18 mouse cellular contexts compared by ENCODE assay signal in genomic region chr6:114489371-114489770, GRCm38 (mm10).
"Had no signal": no experiment of that assay in that cellular context is flagged by ENCODE, and none has a peak within 500 bp of the region (broad histone marks: within the 10 kb centered on the region; RNA-seq: fewer than 3 reads in every experiment).

No protein-coding gene starts in this region.

- H3K9me3 ChIP-seq: limb, embryonic 12.5 days; limb, embryonic 15.5 days; megakaryocyte, embryonic 14.5 days; midbrain, embryonic 10.5 days; midbrain, embryonic 13.5 days had no signal

- H3K4me3 ChIP-seq: limb, embryonic 12.5 days; limb, embryonic 15.5 days; megakaryocyte, embryonic 14.5 days; midbrain, embryonic 10.5 days; midbrain, embryonic 13.5 days; myocyte had no signal

- H3K9ac ChIP-seq: limb, embryonic 12.5 days; limb, embryonic 15.5 days; liver, embryonic 14.5 days; liver, postnatal 0 days; lung, embryonic 14.5 days; midbrain, embryonic 13.5 days had no signal

- H3K27me3 ChIP-seq: limb, embryonic 15.5 days; midbrain, embryonic 13.5 days had no signal

- H3K4me2 ChIP-seq: limb, embryonic 12.5 days; limb, embryonic 15.5 days; liver, embryonic 11.5 days; lung, embryonic 14.5 days; midbrain, embryonic 13.5 days had no signal

- DNase-seq: kidney, postnatal 14 days; kidney, postnatal 4 days; left cerebral cortex, postnatal 4 days; liver, postnatal 0 days; lung, embryonic 14.5 days; thymus, adult 2 months; thymus, postnatal 36 days had no signal

- H3K4me1 ChIP-seq: limb, embryonic 12.5 days; limb, embryonic 15.5 days; megakaryocyte, embryonic 14.5 days; midbrain, embryonic 10.5 days; midbrain, embryonic 13.5 days had no signal

- H3K27ac ChIP-seq: limb, embryonic 12.5 days; limb, embryonic 15.5 days; liver, embryonic 14.5 days; macrophage; midbrain, embryonic 10.5 days; midbrain, embryonic 13.5 days had no signal

- ATAC-seq: liver, postnatal 0 days; lung, postnatal 0 days; midbrain, embryonic 13.5 days; midbrain, embryonic 16.5 days had no signal

- H3K36me3 ChIP-seq: limb, embryonic 12.5 days; limb, embryonic 15.5 days; midbrain, embryonic 10.5 days; midbrain, embryonic 13.5 days had no signal
